Mouse (Mus musculus) left cerebral cortex, postnatal 4 days (tissue): ENCODE measurements at regions not wholly inside any gene's neighbourhood (a gene's known extent, or its start where the extent isn't known, plus 50 kb on each side); places are given as distances from the start of the nearest gene placed in this dataset.
A peak's percentile ranks its signal among the peaks of the same experiment; 100 is the strongest.
"Not testable (repeated sequence)": the region's sequence is repeated elsewhere in the genome, so short reads cannot be mapped to it uniquely, and the experiment has no call there.

Source experiments
- DNase-seq: peaks from one replicate; pipeline ENCODE4 v3.0.0-alpha.2; 2022
- intact Hi-C: fragments of 180-260 bp; cut with DNase I; formaldehyde crosslinking; loops from one replicate; pipeline ENCODE4 v1.15.1; 2025

GRCm38 (mm10) chr15:96031085-96031780 is 240.6 kb downstream of the Ano6 start:
- no peak for DNase-seq
- intact Hi-C loops = no loop called here

GRCm38 (mm10) chr15:96035273-96035672 is 244.6 kb downstream of the Ano6 start:
- no peak for DNase-seq
- intact Hi-C loops = no loop called here

GRCm38 (mm10) chr15:96045561-96045960 is 241.8 kb upstream of the Arid2 start:
- intact Hi-C loops = no loop called here
- no peak for DNase-seq

GRCm38 (mm10) chr15:96046651-96047050 is 240.7 kb upstream of the Arid2 start:
- intact Hi-C loops = no loop called here
- DNase-seq = no peak

- intact Hi-C loops = no loop called here
- DNase-seq = no peak
Observed at GRCm38 (mm10) chr15:96050416-96050815, 236.9 kb upstream of the Arid2 start.

- intact Hi-C loops = no loop called here
- no peak for DNase-seq
Observed at GRCm38 (mm10) chr15:96052586-96052985, 234.7 kb upstream of the Arid2 start.

GRCm38 (mm10) chr15:96055361-96055760 is 232.0 kb upstream of the Arid2 start:
- intact Hi-C loops = no loop called here
- no peak for DNase-seq

GRCm38 (mm10) chr15:96055796-96056473 is 231.4 kb upstream of the Arid2 start:
- no peak for DNase-seq
- intact Hi-C loops = no loop called here

- intact Hi-C loops = no loop called here
- no peak for DNase-seq
Observed at GRCm38 (mm10) chr15:96059623-96060022, 227.7 kb upstream of the Arid2 start.

- intact Hi-C loops = no loop called here
- no peak for DNase-seq
Observed at GRCm38 (mm10) chr15:96064499-96065217, 222.7 kb upstream of the Arid2 start.

GRCm38 (mm10) chr15:96075615-96076014 is 211.7 kb upstream of the Arid2 start:
- no peak for DNase-seq
- intact Hi-C loops = no loop called here

GRCm38 (mm10) chr15:96077756-96078155 is 209.6 kb upstream of the Arid2 start:
- DNase-seq = no peak
- intact Hi-C loops = no loop called here

- intact Hi-C loops = no loop called here
- no peak for DNase-seq
Observed at GRCm38 (mm10) chr15:96078580-96078979, 208.7 kb upstream of the Arid2 start.

GRCm38 (mm10) chr15:96089676-96090075 is 197.6 kb upstream of the Arid2 start:
- no peak for DNase-seq

GRCm38 (mm10) chr15:96096438-96096837 is 190.9 kb upstream of the Arid2 start:
- intact Hi-C loops = no loop called here

More at GRCm38 (mm10) chr15:96089676-96090075, 197.6 kb upstream of the Arid2 start:
- intact Hi-C loops = no loop called here

GRCm38 (mm10) chr15:96098821-96099220 is 188.5 kb upstream of the Arid2 start:
- no peak for DNase-seq
- intact Hi-C loops = no loop called here

More at GRCm38 (mm10) chr15:96096438-96096837, 190.9 kb upstream of the Arid2 start:
- DNase-seq = no peak

GRCm38 (mm10) chr15:96099844-96100640 is 187.3 kb upstream of the Arid2 start:
- intact Hi-C loops, DNase-seq: not testable (repeated sequence)

GRCm38 (mm10) chr15:96103737-96104136 is 183.6 kb upstream of the Arid2 start:
- intact Hi-C loops = no loop called here
- DNase-seq = peak; percentile 22

- no peak for DNase-seq
- intact Hi-C loops = no loop called here
Observed at GRCm38 (mm10) chr15:96107503-96107902, 179.8 kb upstream of the Arid2 start.

- DNase-seq = no peak
- intact Hi-C loops = no loop called here
Observed at GRCm38 (mm10) chr15:96113091-96113490, 174.2 kb upstream of the Arid2 start.

GRCm38 (mm10) chr15:96114616-96115015 is 172.7 kb upstream of the Arid2 start:
- no peak for DNase-seq
- intact Hi-C loops = no loop called here
